In genomic region chr8:34688396-34689048, GRCm38 (mm10) we compare ENCODE assay signal across 9 mouse cellular contexts.
A peak's percentile ranks its signal among the peaks of the same experiment; 100 is the strongest.
DNase-seq lines count a peak whose midpoint lies in the region; ATAC-seq and TF ChIP-seq lines count a peak whose summit lies in the region.
"Had no signal": no experiment of that assay in that cellular context is flagged by ENCODE, and none has a peak within 500 bp of the region (broad histone marks: within the 10 kb centered on the region; RNA-seq: fewer than 3 reads in every experiment).

No protein-coding gene starts in this region.

- DNase-seq in gastrocnemius, adult 2 months = no peak
- no peak for DNase-seq in gastrocnemius, postnatal 4 days (ENCODE audit: low spot score in 2 of 2)
- DNase-seq in lung, postnatal 0 days (ENCODE audit: low spot score) = no peak
- no peak for DNase-seq in lung, adult 18-20 months
- no peak for DNase-seq in spleen, postnatal 4 days (ENCODE audit: low spot score in 2 of 2)
- no peak for DNase-seq in kidney, postnatal 4 days
- DNase-seq: kidney, adult 8-10 months had no signal

- no peak overlapping the region for H3K9ac ChIP-seq in lung, postnatal 0 days (replicated peaks; ENCODE audit: low read depth)
- no peak overlapping the region for H3K9ac ChIP-seq in intestine, embryonic 15.5 days
- H3K9ac ChIP-seq in neural tube, embryonic 15.5 days (replicated peaks) = no peak overlapping the region

- no peak for ATAC-seq in lung, postnatal 0 days
- peak; percentile 54 for ATAC-seq in intestine, embryonic 15.5 days
- ATAC-seq in neural tube, embryonic 15.5 days (ENCODE audit: low FRiP score) = peak; percentile 66

- H3K4me3 ChIP-seq in gastrocnemius, adult 2 months = peak overlapping the region; percentile 57
- H3K4me3 ChIP-seq in lung, postnatal 0 days (ENCODE audit: low read depth, low read length) = no peak overlapping the region
- H3K4me3 ChIP-seq in intestine, embryonic 15.5 days (replicated peaks) = peak overlapping the region; percentile 31
- H3K4me3 ChIP-seq in neural tube, embryonic 15.5 days (replicated peaks) = peak overlapping the region; percentile 6; the same call in 1 of the 2 replicates

- 0 out of 2 replicates have a peak, but pooled peaks cover 3% of the 10 kb centered on the region for H3K4me1 ChIP-seq in lung, postnatal 0 days (ENCODE audit: insufficient read depth, low read depth, low read length)
- H3K4me1 ChIP-seq in intestine, embryonic 15.5 days (replicated peaks) = 0 out of 2 replicates have a peak, but pooled peaks cover 2% of the 10 kb centered on the region
- peaks cover 19% of the 10 kb centered on the region for H3K4me1 ChIP-seq in neural tube, embryonic 15.5 days

- intact Hi-C loops in gastrocnemius, adult 2 months (cut with DNase I) = no loop called here

- H3K27me3 ChIP-seq in lung, postnatal 0 days (replicated peaks; ENCODE audit: insufficient read depth, low read length) = no peaks in the 10 kb centered on the region
- no peaks in the 10 kb centered on the region for H3K27me3 ChIP-seq in intestine, embryonic 15.5 days (replicated peaks)
- no peaks in the 10 kb centered on the region for H3K27me3 ChIP-seq in neural tube, embryonic 15.5 days (replicated peaks)

- H3K27ac ChIP-seq in gastrocnemius, adult 2 months = no peak overlapping the region
- no peak overlapping the region for H3K27ac ChIP-seq in lung, postnatal 0 days (ENCODE audit: low read length)
- no peak overlapping the region for H3K27ac ChIP-seq in intestine, embryonic 15.5 days
- peak overlapping the region; percentile 30; the same call in 1 of the 2 replicates for H3K27ac ChIP-seq in neural tube, embryonic 15.5 days (replicated peaks)

- 76% methylated on average over 20 of the region's 20 CpGs for WGBS in lung, postnatal 0 days
- 69% methylated on average over 20 of the region's 20 CpGs for WGBS in intestine, embryonic 15.5 days
- 37% methylated on average over 20 of the region's 20 CpGs for WGBS in neural tube, embryonic 15.5 days

- no peaks in the 10 kb centered on the region for H3K36me3 ChIP-seq in lung, postnatal 0 days (ENCODE audit: insufficient read depth, low read length)
- H3K36me3 ChIP-seq in intestine, embryonic 15.5 days = no peaks in the 10 kb centered on the region
- H3K36me3 ChIP-seq in neural tube, embryonic 15.5 days = no peaks in the 10 kb centered on the region

- peak overlapping the region; percentile 49 for H3K4me2 ChIP-seq in lung, postnatal 0 days (replicated peaks; ENCODE audit: low read depth, low read length)
- peak overlapping the region; percentile 56 for H3K4me2 ChIP-seq in intestine, embryonic 15.5 days (replicated peaks)
- peak overlapping the region; percentile 47 for H3K4me2 ChIP-seq in neural tube, embryonic 15.5 days

- H3K9me3 ChIP-seq in lung, postnatal 0 days (ENCODE audit: low read length) = no peaks in the 10 kb centered on the region
- H3K9me3 ChIP-seq in intestine, embryonic 15.5 days = no peaks in the 10 kb centered on the region
- no peaks in the 10 kb centered on the region for H3K9me3 ChIP-seq in neural tube, embryonic 15.5 days (replicated peaks)

- TF ChIP-seq EP300 in lung, postnatal 0 days (IDR thresholded peaks at IDR 0.05) = no peak

- no peak for TF ChIP-seq CTCF in gastrocnemius, adult 2 months (IDR thresholded peaks at IDR 0.05)
- TF ChIP-seq CTCF in lung, postnatal 0 days (IDR thresholded peaks at IDR 0.05) = no peak
